Mouse (Mus musculus) B cell, adult 67 days (primary cell): ENCODE measurements around the gene Gm10662. TPM values are rescaled to one million over a fixed set of nuclear protein-coding genes. Genes with fewer than 3 reads are reported as not detected.

Experiments used
- total RNA-seq, 2 experiments: library from RNA; stranded (reverse); gene quantifications; 4 replicates each; pipeline ENCODE4 v1.2.4; 2023

Gm10662 gene
- total RNA-seq, result not detected

GRCm38 (mm10) chr7:23144380-23144779 lies at the start of gene Gm10662:
Gene Gm10662, minus strand, starts transcription at chr7:23144480.

Other genes starting within 250 kb of the Gm10662 start
- not detected for gene Gm4214, start 159.8 kb downstream of the Gm10662 start, total RNA-seq
- gene Gm4216, start 124.6 kb downstream of the Gm10662 start, total RNA-seq, result not detected
- gene Vmn1r163, start 88.9 kb downstream of the Gm10662 start, total RNA-seq, result not detected
- gene Gm8720, start 77.0 kb downstream of the Gm10662 start, total RNA-seq, result not detected
- not detected for gene Vmn1r165, start 72.9 kb upstream of the Gm10662 start, total RNA-seq
- not detected for gene Vmn1r166, start 107.2 kb upstream of the Gm10662 start, total RNA-seq
- not detected for gene Gm6902, start 134.4 kb upstream of the Gm10662 start, total RNA-seq
- not detected for gene Nlrp4e, start 156.7 kb upstream of the Gm10662 start, total RNA-seq
- gene Nlrp5, start 241.4 kb upstream of the Gm10662 start, total RNA-seq, result not detected